Mouse (Mus musculus): Measurements from ENCODE around the gene Basp1. TPM values are rescaled to one million over a fixed set of nuclear protein-coding genes. Genes with fewer than 3 reads are reported as not detected.

Gene Basp1
- polyA plus RNA-seq, 1 experiment from 2014 or later: 7.8 TPM

- no peak overlapping the region for H3K4me3 ChIP-seq
- no peaks in the 10 kb centered on the region for H3K27me3 ChIP-seq
- H3K9ac ChIP-seq: no peak overlapping the region
- no peak overlapping the region for H3K27ac ChIP-seq
- no peak for ATAC-seq (replicated peaks; ENCODE audit: insufficient number of reproducible peaks, insufficient read depth, low FRiP score, low read depth)
- H3K4me1 ChIP-seq (replicated peaks): no peaks in the 10 kb centered on the region
- H3K36me3 ChIP-seq: no peaks in the 10 kb centered on the region
- no peaks in the 10 kb centered on the region for H3K9me3 ChIP-seq (replicated peaks)
- H3K4me2 ChIP-seq: no peak overlapping the region
- 82% methylated on average over 4 of the region's 4 CpGs for WGBS
Measured at GRCm38 (mm10) chr15:25321636-25322035, 91.9 kb downstream of the Basp1 start.

- no peaks in the 10 kb centered on the region for H3K9me3 ChIP-seq (replicated peaks)
- no peak overlapping the region for H3K9ac ChIP-seq
- no peak overlapping the region for H3K4me3 ChIP-seq
- H3K27me3 ChIP-seq: no peaks in the 10 kb centered on the region
- H3K27ac ChIP-seq: no peak overlapping the region
- no peak for ATAC-seq (replicated peaks; ENCODE audit: insufficient number of reproducible peaks, insufficient read depth, low FRiP score, low read depth)
- 83% methylated on average over 3 of the region's 3 CpGs for WGBS
- H3K4me2 ChIP-seq: no peak overlapping the region
- H3K36me3 ChIP-seq: no peaks in the 10 kb centered on the region
- no peaks in the 10 kb centered on the region for H3K4me1 ChIP-seq (replicated peaks)
Measured at GRCm38 (mm10) chr15:25314471-25314870, 99.1 kb downstream of the Basp1 start.

Other genes starting within 250 kb of the Basp1 start
- 12.5 and 16.4 TPM in 2 replicates for gene Myo10, start 208.8 kb upstream of the Basp1 start, polyA plus RNA-seq (2015; fragmentation: Nextera tagmentation; extraction: Ambion mirVana)

Data from heart, embryonic 15.5 days (tissue).